Mouse (Mus musculus) left cerebral cortex, postnatal 14 days (tissue): Measurements from ENCODE around the gene Klk1b22. TPM values are rescaled to one million over a fixed set of nuclear protein-coding genes. Genes with fewer than 3 reads are reported as not detected.
"Not testable (repeated sequence)": the region's sequence is repeated elsewhere in the genome, so short reads cannot be mapped to it uniquely, and the experiment has no call there.

ENCODE experiments used
- DNase-seq, 2 experiments: peaks; one replicate each; pipeline ENCODE4 v3.0.0; 2021 to 2022; ENCODE audit warnings: low spot score in 2 of 2, mixed read lengths in 1 of 2
- intact Hi-C: fragments of 180-260 bp; cut with DNase I; formaldehyde crosslinking; loops from one replicate; pipeline ENCODE4 v1.15.1; 2025
- long read RNA-seq, 2 experiments: library from polyadenylated mRNA; stranded (forward); transcript quantifications; one replicate each; pipeline ENCODE4 v2.0.0; 2021
- total RNA-seq, 2 experiments: library from RNA; stranded (reverse); gene quantifications; 2 replicates each; pipeline ENCODE4 v1.2.3; 2021

Klk1b22 gene
- not detected for total RNA-seq
- long read RNA-seq, experiment 1: 0 reads
- long read RNA-seq, experiment 2: 0 reads

DNA sequence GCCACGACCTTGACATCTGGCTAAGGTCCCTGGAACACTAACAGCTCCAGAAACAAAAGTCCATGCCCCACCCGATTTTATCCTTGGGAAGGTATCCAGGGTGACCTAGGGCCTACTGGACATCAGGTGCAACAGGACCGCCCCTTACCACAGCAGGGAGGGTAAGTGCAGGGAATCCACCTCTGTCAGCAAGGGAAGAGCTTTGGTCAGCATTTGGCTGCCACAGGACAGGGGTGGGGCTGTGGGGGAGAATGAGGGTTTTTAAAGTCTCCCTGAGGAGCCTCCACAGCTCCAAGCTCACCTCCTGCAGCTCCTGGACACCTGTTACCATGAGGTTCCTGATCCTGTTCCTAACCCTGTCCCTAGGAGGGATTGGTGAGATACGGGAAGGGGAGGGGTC lies at the start of gene Klk1b22:
Gene Klk1b22 (plus strand): TSS at position 301 of the 400 bp plus-strand sequence.
- DNase-seq: no peak
- intact Hi-C loops: no loop called here

DNA sequence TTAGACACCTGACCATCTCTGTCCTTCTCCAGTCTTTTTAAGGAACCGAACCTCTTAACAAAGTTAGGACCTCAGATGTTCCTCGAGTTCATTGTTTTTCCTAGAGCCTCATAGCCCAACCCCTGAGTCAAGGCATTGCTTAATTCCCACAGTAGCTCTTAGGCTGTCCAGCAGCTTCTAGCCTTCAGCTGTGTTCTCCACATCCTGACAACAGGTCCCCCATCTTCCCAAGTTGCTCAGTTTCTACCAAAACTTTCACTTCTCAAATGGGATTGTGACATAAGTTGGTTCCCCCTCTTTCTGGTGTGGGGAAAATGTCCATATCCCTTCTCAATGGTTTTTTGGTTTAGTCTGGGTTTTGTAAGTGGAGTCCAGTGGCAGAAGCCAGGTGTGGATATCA lies 40.4 kb upstream of the Klk1b22 start:
- DNase-seq: no peak
- intact Hi-C loops: no loop called here

DNA sequence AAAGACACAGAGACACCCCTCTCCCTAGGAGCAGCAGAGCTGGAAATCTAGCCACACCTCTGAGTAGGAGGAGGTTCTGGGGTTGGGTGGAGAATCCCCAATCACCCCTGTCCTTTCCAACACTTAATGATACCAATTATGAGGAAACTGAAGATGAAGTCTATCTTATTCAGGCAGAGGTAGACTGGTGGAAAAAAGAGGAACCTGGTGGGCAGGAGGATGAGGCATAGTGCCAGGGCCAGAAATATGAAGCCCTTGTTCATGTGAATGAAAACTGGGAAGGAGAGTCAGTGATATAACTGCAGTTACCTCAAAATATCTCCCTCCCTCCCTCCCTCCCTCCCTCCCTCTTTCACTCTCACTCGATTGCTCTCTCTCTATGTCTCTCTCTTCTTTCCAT lies 34.8 kb upstream of the Klk1b22 start:
- DNase-seq: no peak
- intact Hi-C loops: no loop called here

DNA sequence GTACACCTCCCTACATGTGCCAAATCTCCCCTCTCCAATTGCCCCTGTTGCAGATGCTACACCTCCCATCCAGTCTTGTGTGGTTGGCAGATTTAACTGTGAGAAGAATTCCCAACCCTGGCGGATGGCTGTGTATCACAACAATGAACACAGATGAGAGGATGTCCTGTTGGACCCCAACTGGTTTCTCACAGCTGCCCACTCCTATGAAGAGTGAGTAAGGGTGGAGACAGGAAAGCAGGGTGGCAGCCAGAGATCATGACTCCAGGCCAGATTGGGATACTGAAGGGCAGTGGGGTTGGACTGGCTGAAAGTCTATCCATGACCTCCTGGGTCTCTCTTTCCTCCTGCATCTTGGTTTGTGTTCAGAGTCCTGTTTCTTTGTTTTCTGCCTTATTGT lies 16.4 kb upstream of the Klk1b22 start:
- intact Hi-C loops: no loop called here
- no peak for DNase-seq

DNA sequence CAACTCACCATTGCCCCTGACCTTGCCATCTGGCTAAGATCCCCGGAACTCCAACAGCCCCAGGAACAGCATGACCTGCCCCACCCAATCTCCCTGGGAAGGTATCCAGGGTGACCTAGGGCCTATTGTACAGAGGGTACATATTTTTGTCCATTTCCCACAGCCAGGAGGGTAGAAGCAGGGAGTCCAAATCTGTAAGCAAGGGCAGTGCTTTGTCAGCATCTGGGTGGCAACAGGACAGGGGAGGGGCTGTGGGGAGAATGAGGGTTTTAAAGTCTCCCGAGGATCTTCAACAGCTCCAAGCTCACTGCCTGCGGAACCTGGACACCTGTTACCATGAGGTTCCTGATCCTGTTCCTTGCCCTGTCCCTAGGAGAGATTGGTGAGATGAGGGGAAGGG lies 10.4 kb upstream of the Klk1b22 start, which contains the start of gene Klk1b21:
Gene Klk1b21 (plus strand): TSS at position 301 of the 400 bp plus-strand sequence.
- intact Hi-C loops, DNase-seq: not testable (repeated sequence)

DNA sequence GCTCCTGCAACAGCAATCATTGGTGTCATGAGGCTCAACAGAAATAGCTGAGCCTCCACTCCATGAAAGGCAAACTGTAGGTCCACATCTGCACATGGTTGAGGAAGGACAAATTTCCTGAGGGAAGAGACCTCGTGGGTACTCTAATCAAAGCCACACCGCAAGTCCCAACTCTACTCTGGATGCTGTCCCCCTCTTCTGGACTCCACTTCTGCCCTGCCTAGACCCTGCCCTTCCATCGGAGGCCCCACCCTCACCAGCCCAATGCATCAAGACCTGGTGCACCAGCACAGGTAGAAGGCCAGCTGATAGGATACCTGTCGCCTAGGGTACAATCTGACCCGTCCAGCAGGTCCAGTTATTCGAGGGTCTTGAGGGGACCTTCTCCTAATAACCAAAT lies 11.0 kb downstream of the Klk1b22 start:
- intact Hi-C loops: no loop called here
- DNase-seq: no peak

DNA sequence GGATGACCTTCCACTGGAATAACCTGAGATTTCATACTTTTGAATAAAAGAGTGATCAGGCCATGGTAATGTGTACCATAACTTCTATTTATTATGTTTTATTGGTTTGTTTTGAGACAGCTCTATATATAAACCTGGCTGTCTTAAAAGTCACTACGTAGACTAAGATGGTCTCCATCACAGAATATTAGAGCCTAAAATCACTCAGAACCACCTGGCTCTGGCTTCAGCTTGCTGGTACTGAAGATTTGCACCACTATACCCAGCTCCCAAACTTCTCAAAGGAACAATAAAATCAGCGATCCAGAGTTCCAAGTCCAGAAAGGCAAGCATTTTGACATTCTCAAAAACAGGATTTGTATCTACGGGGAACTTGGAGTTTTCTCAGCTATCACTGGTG lies 24.0 kb downstream of the Klk1b22 start, which contains the start of gene Klk1b16:
Gene Klk1b16 (plus strand): TSS at position 301 of the 400 bp plus-strand sequence.
- intact Hi-C loops: no loop called here

More for the DNA sequence above, 24.0 kb downstream of the Klk1b22 start, which contains the start of gene Klk1b16:
- no peak for DNase-seq

Other genes with a start within 250 kb of the Klk1b22 start
- gene Klk4, start 231.5 kb upstream of the Klk1b22 start, total RNA-seq: not detected
- not detected for gene Klk15, start 178.9 kb upstream of the Klk1b22 start, total RNA-seq
- gene Klk1b8, start 162.0 kb upstream of the Klk1b22 start, total RNA-seq: not detected
- not detected for gene Klk1b1, start 145.9 kb upstream of the Klk1b22 start, total RNA-seq
- not detected for gene Klk1b9, start 136.6 kb upstream of the Klk1b22 start, total RNA-seq
- gene Klk1b11, start 116.8 kb upstream of the Klk1b22 start, total RNA-seq: not detected
- gene Klk1b26, start 100.5 kb upstream of the Klk1b22 start, total RNA-seq: not detected
- gene Klk1b27, start 60.4 kb upstream of the Klk1b22 start, total RNA-seq: not detected
- not detected for gene Klk1b21, start 10.3 kb upstream of the Klk1b22 start, total RNA-seq
- not detected for gene Klk1b16, start 24.1 kb downstream of the Klk1b22 start, total RNA-seq
- gene Klk1b24, start 75.6 kb downstream of the Klk1b22 start, total RNA-seq: not detected
- gene Klk1b3, start 85.5 kb downstream of the Klk1b22 start, total RNA-seq: not detected
- gene Klk1b4, start 94.8 kb downstream of the Klk1b22 start, total RNA-seq: not detected
- not detected for gene Klk1b5, start 103.3 kb downstream of the Klk1b22 start, total RNA-seq
- gene Klk1, start 112.7 kb downstream of the Klk1b22 start, total RNA-seq: not detected
- gene Gm36864, start 123.5 kb downstream of the Klk1b22 start, total RNA-seq: not detected
- 1 to 10 TPM; 1.5 to 2.0 TPM for gene 1700028J19Rik, start 134.0 kb downstream of the Klk1b22 start, total RNA-seq
- gene 2410002F23Rik, start 134.0 kb downstream of the Klk1b22 start, total RNA-seq: 10 to 100 TPM; 88.7 to 94.1 TPM
- gene Acp4, start 144.7 kb downstream of the Klk1b22 start, total RNA-seq: not detected
- not detected for gene Gm15517, start 148.8 kb downstream of the Klk1b22 start, total RNA-seq
- gene Clec11a, start 194.2 kb downstream of the Klk1b22 start, total RNA-seq: 1 to 10 TPM; 2.6 to 3.6 TPM
- gene Shank1, start 197.6 kb downstream of the Klk1b22 start, total RNA-seq: 100 to 1,000 TPM; 512 to 537 TPM